Mouse (Mus musculus) CH12.LX (cell line): ENCODE data around the gene Ppp1r37.

ENCODE experiments used
- CHD2 ChIP-seq: IDR thresholded peaks from 2 replicates; pipeline ENCODE4 v1.6.1; 2011; ENCODE audit warnings: low read length, improper control_type of control experiment
- CTCF ChIP-seq, 2 experiments: IDR thresholded peaks in 1 of 2; conservative IDR thresholded peaks in 1 of 2; 2 replicates each; pipeline ENCODE4 v1.5.1; 2011 to 2012; ENCODE audit warnings: low read depth in 2 of 2, low read length in 2 of 2, improper control_type of control experiment in 1 of 2, inconsistent platforms in 1 of 2, mild to moderate bottlenecking in 1 of 2, moderate library complexity in 1 of 2
- POLR2A ChIP-seq: IDR thresholded peaks from 2 replicates; pipeline ENCODE4 v1.6.1; 2011; ENCODE audit warnings: low read depth, mild to moderate bottlenecking, improper control_type of control experiment, low read length
- POLR2AphosphoS2 ChIP-seq: IDR thresholded peaks from 2 replicates; pipeline ENCODE4 v1.6.1; 2011; ENCODE audit warnings: low read depth, low read length, improper control_type of control experiment
- TBP ChIP-seq: conservative IDR thresholded peaks from 2 replicates; pipeline ENCODE4 v1.6.1; 2011; ENCODE audit warnings: low read depth, low read length, improper control_type of control experiment

DNA sequence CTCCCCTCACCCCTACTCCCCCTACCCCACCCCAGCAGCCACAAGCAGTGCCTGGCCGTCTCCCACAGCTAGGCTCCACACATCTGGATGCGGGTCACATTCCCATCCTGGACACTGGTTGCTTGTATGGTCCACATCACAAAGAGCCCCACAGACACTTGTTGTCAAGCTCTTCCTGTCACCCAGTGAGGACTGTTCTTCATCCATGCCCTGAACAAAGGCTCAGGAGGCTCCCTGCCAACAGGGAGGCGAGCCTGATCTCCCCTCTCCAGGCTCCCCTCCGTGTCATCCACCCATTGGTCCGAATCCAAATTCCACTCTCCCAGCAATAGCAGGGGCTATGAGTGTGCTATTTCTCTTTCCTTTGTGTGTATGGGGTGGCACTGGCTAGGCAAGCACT, 37.7 kb upstream of the Ppp1r37 start:
- TF ChIP-seq TBP (no peak), CHD2 (no peak), POLR2A (no peak), POLR2AphosphoS2 (no peak), CTCF (conservative IDR thresholded peaks at IDR 0.05 in 1 of 2, IDR thresholded peaks at IDR 0.05 in 1 of 2; ENCODE audit: low read depth in 2 of 2, low read length in 2 of 2) (no peak)
